Mouse (Mus musculus) erythroblast, embryonic 14.5 days (primary cell): ENCODE data around the gene Pskh1.

ENCODE experiments used
- GATA1 ChIP-seq: IDR thresholded peaks from 2 replicates; pipeline ENCODE4 v1.6.1; 2012; ENCODE audit warnings: low read length, inconsistent platforms, mixed read lengths
- TAL1 ChIP-seq: IDR thresholded peaks from 3 replicates; pipeline ENCODE4 v1.6.1; 2012; ENCODE audit warnings: low read length, inconsistent platforms, mixed read lengths

DNA sequence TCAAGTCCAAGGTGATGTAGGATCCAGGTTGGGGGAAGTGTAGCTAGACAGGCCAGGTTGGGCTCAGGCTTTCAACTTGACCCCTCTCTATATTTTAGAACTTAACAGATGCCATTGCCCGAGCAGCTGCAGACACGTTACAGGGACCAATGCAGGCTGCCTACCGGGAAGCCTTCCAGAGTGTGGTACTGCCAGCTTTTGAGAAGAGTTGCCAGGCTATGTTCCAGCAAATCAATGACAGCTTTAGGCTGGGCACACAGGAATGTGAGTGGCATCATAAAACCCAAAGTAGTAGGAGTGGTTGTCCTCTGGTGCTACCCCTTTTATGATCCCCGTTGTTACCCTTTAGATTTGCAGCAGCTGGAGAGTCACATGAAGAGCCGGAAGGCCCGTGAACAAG lies 9.4 kb upstream of the Pskh1 start:
- TF ChIP-seq GATA1: no peak
- no peak for TF ChIP-seq TAL1
